Mouse (Mus musculus) heart, adult 18-20 months (tissue): ENCODE measurements around the gene Armh3. TPM values are rescaled to one million over a fixed set of nuclear protein-coding genes. Genes with fewer than 3 reads are reported as not detected.
"Not testable (repeated sequence)": the region's sequence is repeated elsewhere in the genome, so short reads cannot be mapped to it uniquely, and the experiment has no call there.

ENCODE experiments used
- DNase-seq, 2 experiments: peaks; one replicate each; pipeline ENCODE4 v3.0.0; 2021 to 2022; ENCODE audit warnings: mixed read lengths in 1 of 2
- total RNA-seq, 2 experiments: library from RNA; stranded (reverse); gene quantifications; 2 replicates each; pipeline ENCODE4 v1.2.3; 2021

Gene Armh3
- total RNA-seq, 2 experiments from 2014 or later = 16.2 to 17.2 TPM

GRCm38 (mm10) chr19:45817816-45818490, 180.3 kb downstream of the Armh3 start:
- no peak for DNase-seq

GRCm38 (mm10) chr19:45816727-45817126, 181.6 kb downstream of the Armh3 start:
- no peak for DNase-seq

GRCm38 (mm10) chr19:45815831-45816405, 182.4 kb downstream of the Armh3 start, which contains the start of gene Kcnip2:
Gene Kcnip2, minus strand, starts transcription at chr19:45816061.
- DNase-seq = peak in 1 of 2 experiments; percentile 50

GRCm38 (mm10) chr19:45815170-45815569, 183.1 kb downstream of the Armh3 start:
- no peak for DNase-seq

- peak in 1 of 2 experiments; percentile 31 for DNase-seq
Measured at GRCm38 (mm10) chr19:45813801-45814200, 184.5 kb downstream of the Armh3 start.

GRCm38 (mm10) chr19:45813263-45813662, 185.0 kb downstream of the Armh3 start:
- DNase-seq = peak; percentile 76 to 94

- DNase-seq = no peak
Measured at GRCm38 (mm10) chr19:45812673-45813252, 185.5 kb downstream of the Armh3 start.

GRCm38 (mm10) chr19:45812115-45812514, 186.2 kb downstream of the Armh3 start:
- DNase-seq = peak; percentile 36 to 39

- DNase-seq = no peak
Measured at GRCm38 (mm10) chr19:45811028-45811674, 187.1 kb downstream of the Armh3 start.

GRCm38 (mm10) chr19:45807732-45808131, 190.6 kb downstream of the Armh3 start:
- no peak for DNase-seq

- DNase-seq = not testable (repeated sequence)
Measured at GRCm38 (mm10) chr19:45805817-45806216, 192.5 kb downstream of the Armh3 start.

- DNase-seq = peak; percentile 38 to 46
Measured at GRCm38 (mm10) chr19:45804593-45805368, 193.5 kb downstream of the Armh3 start.

GRCm38 (mm10) chr19:45803408-45803807, 194.9 kb downstream of the Armh3 start:
- DNase-seq = no peak

GRCm38 (mm10) chr19:45802702-45803101, 195.6 kb downstream of the Armh3 start:
- DNase-seq = no peak

- no peak for DNase-seq
Measured at GRCm38 (mm10) chr19:45796879-45797278, 201.4 kb downstream of the Armh3 start.

- DNase-seq = no peak
Measured at GRCm38 (mm10) chr19:45796061-45796556, 202.2 kb downstream of the Armh3 start.

- DNase-seq = no peak
Measured at GRCm38 (mm10) chr19:45795406-45795944, 202.8 kb downstream of the Armh3 start.

GRCm38 (mm10) chr19:45794718-45795117, 203.6 kb downstream of the Armh3 start:
- DNase-seq = no peak

GRCm38 (mm10) chr19:45792404-45792803, 205.9 kb downstream of the Armh3 start:
- no peak for DNase-seq

- DNase-seq = no peak
Measured at GRCm38 (mm10) chr19:45789888-45790874, 208.1 kb downstream of the Armh3 start.
